ENCODE assay signal across 10 mouse cellular contexts in the genomic region with DNA sequence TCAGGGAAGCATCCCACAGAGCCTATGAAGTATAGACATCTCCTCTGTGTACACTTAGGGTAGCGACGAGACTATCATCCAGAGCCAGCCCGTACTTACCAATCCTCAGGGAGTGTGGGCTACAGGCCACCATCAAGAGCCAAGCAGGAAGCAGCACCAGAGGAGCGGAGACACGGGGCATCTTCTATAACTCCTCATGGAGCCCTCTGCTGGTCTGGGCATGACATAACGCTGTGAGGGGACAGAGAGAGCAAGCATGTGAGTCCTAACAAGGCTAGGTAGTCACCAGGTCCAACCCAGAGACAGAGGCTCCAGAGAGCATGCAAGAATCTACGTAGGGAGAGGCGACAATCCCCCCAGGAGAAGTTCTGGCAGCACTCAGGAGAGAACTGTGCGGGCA.
DNase-seq lines count a peak whose midpoint lies in the region; TF ChIP-seq lines count a peak whose summit lies in the region.
"Had no signal": no experiment of that assay in that cellular context is flagged by ENCODE, and none has a peak within 500 bp of the region (broad histone marks: within the 10 kb centered on the region; RNA-seq: fewer than 3 reads in every experiment).

No protein-coding gene starts in this region.

- no peaks in the 10 kb centered on the region for H3K9me3 ChIP-seq in MEL (replicated peaks; ENCODE audit: insufficient read depth, low read length)
- H3K9me3 ChIP-seq: liver, embryonic 15.5 days; neural tube, embryonic 13.5 days had no signal

- H3K27ac ChIP-seq in MEL (ENCODE audit: control insufficient read depth, low read depth, low read length): no peak overlapping the region
- H3K27ac ChIP-seq: liver, embryonic 15.5 days; neural tube, embryonic 13.5 days had no signal

- no peaks in the 10 kb centered on the region for H3K79me2 ChIP-seq in MEL (ENCODE audit: control insufficient read depth, insufficient read depth, low read length, poor library complexity)

- no peaks in the 10 kb centered on the region for H3K4me1 ChIP-seq in MEL (ENCODE audit: control insufficient read depth in 1 of 2, insufficient read depth in 2 of 2, low read length in 2 of 2)
- H3K4me1 ChIP-seq: liver, embryonic 15.5 days had no signal

- TF ChIP-seq POLR2A in MEL (IDR thresholded peaks at IDR 0.05; ENCODE audit: control insufficient read depth in 1 of 2, insufficient read depth in 1 of 2, low read depth in 1 of 2, low read length in 2 of 2, poor library complexity in 1 of 2): no peak
- TF ChIP-seq POLR2A in brain, embryonic 14.5 days (IDR thresholded peaks at IDR 0.05; ENCODE audit: borderline replicate concordance, extremely low read depth, insufficient read depth, insufficient read length, poor library complexity, severe bottlenecking): no peak

- no peak for TF ChIP-seq EP300 in MEL (IDR thresholded peaks at IDR 0.05; ENCODE audit: low read depth in 1 of 2, low read length in 2 of 2)

- no peak overlapping the region for H3K4me3 ChIP-seq in MEL (ENCODE audit: control insufficient read depth in 1 of 2, insufficient read depth in 1 of 2, low read depth in 2 of 2, low read length in 2 of 2)
- H3K4me3 ChIP-seq: liver, embryonic 15.5 days; neural tube, embryonic 13.5 days had no signal

- DNase-seq in kidney, adult 9 months: peak; percentile 20
- no peak for DNase-seq in kidney, adult 11 months
- peak; percentile 3 for DNase-seq in MEL (ENCODE audit: low read depth, low spot score)
- no peak for DNase-seq in brain, embryonic 14.5 days (ENCODE audit: low read depth)
- DNase-seq in lung, postnatal 36 days: peak; percentile 7
- DNase-seq in urinary bladder, adult 2 months (ENCODE audit: low spot score): no peak
- DNase-seq in gastrocnemius, postnatal 10 days: no peak
- DNase-seq in left cerebral cortex, adult 11 months (ENCODE audit: low spot score): no peak

- TF ChIP-seq CTCF in MEL (IDR thresholded peaks at IDR 0.05 in 2 of 3, conservative IDR thresholded peaks at IDR 0.05 in 1 of 3; ENCODE audit: control insufficient read depth in 1 of 3, insufficient read depth in 1 of 3, low read depth in 2 of 3, low read length in 3 of 3, poor library complexity in 1 of 3, severe bottlenecking in 1 of 3): peak in 1 of 3 experiments; percentile 9; a peak in 1 of 6 replicates
- peak; percentile 32; the same call in 1 of the 2 replicates for TF ChIP-seq CTCF in brain, embryonic 14.5 days (IDR thresholded peaks at IDR 0.05; ENCODE audit: borderline replicate concordance, extremely low read depth, insufficient read depth, insufficient read length)

- TF ChIP-seq RAD21 in MEL (IDR thresholded peaks at IDR 0.05; ENCODE audit: low read depth, low read length): no peak

- no peaks in the 10 kb centered on the region for H3K27me3 ChIP-seq in MEL (ENCODE audit: control insufficient read depth in 1 of 2, insufficient read depth in 2 of 2, low read length in 2 of 2)
- H3K27me3 ChIP-seq: liver, embryonic 15.5 days; neural tube, embryonic 13.5 days had no signal

- H3K9ac ChIP-seq in MEL (ENCODE audit: control insufficient read depth, low read depth, low read length, poor library complexity, severe bottlenecking): no peak overlapping the region
- H3K9ac ChIP-seq: liver, embryonic 15.5 days; neural tube, embryonic 13.5 days had no signal

- no peaks in the 10 kb centered on the region for H3K36me3 ChIP-seq in MEL (ENCODE audit: control insufficient read depth in 1 of 2, insufficient read depth in 2 of 2, low read length in 2 of 2)
- H3K36me3 ChIP-seq: liver, embryonic 15.5 days; neural tube, embryonic 13.5 days had no signal

TF ChIP-seq in MEL, 35 proteins besides CTCF, POLR2A, EP300 and RAD21:
- 0 out of 2 replicates have a peak, but pooled peaks have one; percentile 6 for TF ChIP-seq SMC3 (IDR thresholded peaks at IDR 0.05; ENCODE audit: low read depth, low read length)
- no peak for TF ChIP-seq SIN3A (IDR thresholded peaks at IDR 0.05; ENCODE audit: low read length)

Comparison
In these comparisons a context has a peak if more than half of its experiments do, and no peak if none do; other contexts are left out.
1. DNase-seq: peak in kidney, adult 9 months (single experiment), MEL (single experiment) and lung, postnatal 36 days (single experiment); none in kidney, adult 11 months (single experiment), brain, embryonic 14.5 days (single experiment), urinary bladder, adult 2 months (single experiment), gastrocnemius, postnatal 10 days (single experiment) and left cerebral cortex, adult 11 months (single experiment).